Mouse (Mus musculus): ENCODE data around the gene Acsf3. TPM values are rescaled to one million over a fixed set of nuclear protein-coding genes. Genes with fewer than 3 reads are reported as not detected.

Gene Acsf3
- total and polyA plus RNA-seq, 3 experiments: 2.2 to 10.4 (median 9.0) TPM

DNA sequence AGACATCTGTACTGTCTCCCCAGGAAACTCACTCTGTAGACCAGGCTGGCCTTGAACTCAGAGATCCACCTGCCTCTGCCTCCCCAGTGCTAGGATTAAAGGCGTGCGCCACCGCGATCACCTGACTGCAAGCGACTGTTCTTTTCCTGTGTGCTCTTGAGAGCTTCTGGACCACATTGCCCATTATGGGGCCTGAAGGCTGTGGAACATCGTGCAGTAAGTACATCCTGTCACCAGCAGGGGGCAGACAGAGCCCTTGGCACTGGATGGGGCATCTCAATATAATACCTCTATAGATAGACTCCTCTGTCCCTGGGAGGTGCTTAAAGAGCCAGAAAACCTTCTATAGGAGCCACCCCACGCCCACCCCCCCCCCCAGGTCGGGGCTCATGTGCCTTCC lies 59.7 kb downstream of the Acsf3 start (continued):
- no peak for TF ChIP-seq HCFC1 (IDR thresholded peaks at IDR 0.05; ENCODE audit: low read depth, low read length)
- no peak for TF ChIP-seq NELFE (IDR thresholded peaks at IDR 0.05; ENCODE audit: low read depth, low read length)
- no peak for TF ChIP-seq UBTF (IDR thresholded peaks at IDR 0.05; ENCODE audit: low read depth, low read length)
- no peak for TF ChIP-seq ZNF384 (IDR thresholded peaks at IDR 0.05; ENCODE audit: low read depth, low read length)
- TF ChIP-seq ELF1 (IDR thresholded peaks at IDR 0.05; ENCODE audit: low read depth, low read length): no peak
- TF ChIP-seq JUN (IDR thresholded peaks at IDR 0.05; ENCODE audit: insufficient read depth, low read depth, low read length): no peak
- TF ChIP-seq BHLHE40 (IDR thresholded peaks at IDR 0.05; ENCODE audit: low read depth, low read length): peak; percentile 24; the same call in 1 of the 2 replicates
- TF ChIP-seq ZC3H11A (IDR thresholded peaks at IDR 0.05; ENCODE audit: low read depth, low read length): peak; percentile 9; the same call in 1 of the 2 replicates
- no peak for TF ChIP-seq MXI1 (IDR thresholded peaks at IDR 0.05; ENCODE audit: low read depth, low read length)
- no peak for TF ChIP-seq ZKSCAN1 (IDR thresholded peaks at IDR 0.05; ENCODE audit: borderline replicate concordance, low read depth, low read length)

DNA sequence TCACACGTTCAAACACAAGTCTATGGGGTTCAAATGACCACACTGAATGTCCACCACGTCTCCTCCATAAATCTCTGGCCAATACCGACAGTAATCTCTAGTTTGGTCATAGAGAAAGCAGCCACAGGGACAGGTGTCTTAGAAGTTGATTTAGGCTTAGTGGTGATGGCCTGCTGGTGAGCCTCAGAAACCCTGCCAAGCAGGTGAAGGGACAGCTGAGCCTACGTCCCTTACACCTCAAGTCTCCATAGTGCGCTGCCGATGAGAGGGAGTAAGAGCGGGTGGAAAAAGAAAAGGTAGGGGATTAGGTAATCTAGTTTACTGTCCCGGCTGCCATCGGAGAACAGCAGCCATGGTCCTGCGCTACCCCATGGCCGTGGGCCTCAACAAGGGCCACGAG lies 60.9 kb downstream of the Acsf3 start:
- Histone ChIP-seq H3K27me3 (replicated peaks) (peaks cover 14% of the 10 kb centered on the region), H3K79me2 (replicated peaks; ENCODE audit: control insufficient read depth, extremely low read depth, insufficient read depth, poor library complexity, severe bottlenecking) (no peaks in the 10 kb centered on the region), H3K4me1 (ENCODE audit: control insufficient read depth in 1 of 2, insufficient read depth in 2 of 2) (peaks cover 0 to 15% of the 10 kb centered on the region in 2 experiments; a peak in 2 of 4 replicates), H3K36me3 (replicated peaks in 1 of 2; ENCODE audit: control insufficient read depth in 1 of 2, insufficient read depth in 1 of 2, low read length in 1 of 2) (no peaks in the 10 kb centered on the region), H3K4me3 (replicated peaks in 1 of 3; ENCODE audit: low read depth in 2 of 3, low read length in 2 of 3, poor library complexity in 1 of 3) (no peak overlapping the region), H3K9ac (ENCODE audit: insufficient read depth, low read depth) (no peak overlapping the region), H3K4me2 (ENCODE audit: insufficient read depth, low read depth, poor library complexity, severe bottlenecking) (no peak overlapping the region), H3K9me3 (replicated peaks; ENCODE audit: low read length) (no peaks in the 10 kb centered on the region), H3K27ac (ENCODE audit: insufficient read depth, low read depth) (no peak overlapping the region)
- dilution Hi-C loops (cut with MboI; ENCODE audit: extremely low pct_ligation_motif_present, extremely low pct_unique_long_range_greater_than_20kb, low sequenced_read_pairs): no loop called here
- in situ Hi-C loops (cut with MboI; ENCODE audit: low pct_ligation_motif_present, low pct_unique_long_range_greater_than_20kb, low sequenced_read_pairs): loop anchor here (10.0 kb wide), 1 partner anchor 359 kb away; no protein-coding TSS in a partner anchor
- no peak for TF ChIP-seq GABPA (IDR thresholded peaks at IDR 0.05; ENCODE audit: insufficient replicate concordance, low read depth, low read length)
- TF ChIP-seq CHD1 (IDR thresholded peaks at IDR 0.05; ENCODE audit: low read depth, low read length): no peak
- TF ChIP-seq MAZ (IDR thresholded peaks at IDR 0.05; ENCODE audit: low read depth, low read length): no peak
- no peak for TF ChIP-seq PAX5 (IDR thresholded peaks at IDR 0.05; ENCODE audit: low read length)
- no peak for TF ChIP-seq JUND (conservative IDR thresholded peaks at IDR 0.05; ENCODE audit: low read depth, low read length)
- no peak for TF ChIP-seq EP300 (IDR thresholded peaks at IDR 0.05; ENCODE audit: low read length)
- no peak for TF ChIP-seq TBP (conservative IDR thresholded peaks at IDR 0.05; ENCODE audit: low read depth, low read length)
- TF ChIP-seq E2F4 (IDR thresholded peaks at IDR 0.05; ENCODE audit: insufficient replicate concordance, low read depth, low read length): no peak
- TF ChIP-seq MXI1 (IDR thresholded peaks at IDR 0.05; ENCODE audit: low read depth, low read length): no peak
- TF ChIP-seq ZC3H11A (IDR thresholded peaks at IDR 0.05; ENCODE audit: low read depth, low read length): no peak
- no peak for TF ChIP-seq KAT2A (IDR thresholded peaks at IDR 0.05; ENCODE audit: insufficient replicate concordance, low read length)
- TF ChIP-seq SMC3 (IDR thresholded peaks at IDR 0.05; ENCODE audit: low read depth, low read length): no peak
- TF ChIP-seq NELFE (IDR thresholded peaks at IDR 0.05; ENCODE audit: low read depth, low read length): no peak
- no peak for TF ChIP-seq MYC (IDR thresholded peaks at IDR 0.05; ENCODE audit: low read depth, low read length)
- TF ChIP-seq RCOR1 (conservative IDR thresholded peaks at IDR 0.05; ENCODE audit: low read depth, low read length): no peak
- DNase-seq (ENCODE audit: extremely low read depth): no peak

Measured in CH12.LX (cell line).